Mouse (Mus musculus) kidney, adult 2 months (tissue): ENCODE results near the gene Lsm10.

ENCODE experiments used
- CTCF ChIP-seq: fragments of 200-500 bp; conservative IDR thresholded peaks from 2 replicates; pipeline ENCODE4 v1.5.1; 2011; ENCODE audit warnings: low read depth, mild to moderate bottlenecking, control low read depth, low read length, moderate library complexity, mixed read lengths; ENCODE audit not compliant: insufficient read depth, insufficient read length
- POLR2A ChIP-seq: fragments of 200-500 bp; IDR thresholded peaks from one replicate; pipeline ENCODE4 v1.6.1; 2011; ENCODE audit warnings: low read depth, low read length, control low read depth

DNA sequence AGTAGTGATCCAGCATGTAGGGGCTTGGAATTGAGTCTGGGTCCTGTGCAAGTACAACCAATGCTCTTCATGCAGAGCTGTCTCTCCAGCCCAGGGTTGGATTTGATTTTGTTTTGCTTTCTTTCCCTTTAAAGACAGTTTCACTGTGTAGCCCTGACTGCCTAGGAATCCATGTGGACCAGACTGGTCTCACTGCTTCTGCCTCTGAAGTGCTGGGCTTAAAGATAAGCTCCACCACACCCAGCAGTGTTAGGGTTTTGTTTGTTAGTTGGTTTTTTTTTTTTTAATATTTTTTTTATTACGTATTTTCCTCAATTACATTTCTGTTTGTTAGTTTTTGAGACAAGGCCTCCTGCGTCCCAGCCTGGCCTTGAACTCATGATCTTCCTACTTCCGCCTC lies 2.9 kb downstream of the Lsm10 start:
- TF ChIP-seq CTCF: no peak
- TF ChIP-seq POLR2A: no peak
